Mouse (Mus musculus) B cell, adult 2 months (primary cell): ENCODE results near the gene Hoxc12.

ENCODE experiments used
- DNase-seq, 2 experiments: peaks; one replicate each; pipeline ENCODE4 v3.0.0; 2022

Hoxc12 gene

GRCm38 (mm10) chr15:102939256-102940155, 2.9 kb downstream of the Hoxc12 start:
- no peak for DNase-seq

- DNase-seq = no peak
Observed at GRCm38 (mm10) chr15:102942739-102943467, 6.3 kb downstream of the Hoxc12 start.

GRCm38 (mm10) chr15:102943468-102943813, 6.9 kb downstream of the Hoxc12 start:
- no peak for DNase-seq

DNA sequence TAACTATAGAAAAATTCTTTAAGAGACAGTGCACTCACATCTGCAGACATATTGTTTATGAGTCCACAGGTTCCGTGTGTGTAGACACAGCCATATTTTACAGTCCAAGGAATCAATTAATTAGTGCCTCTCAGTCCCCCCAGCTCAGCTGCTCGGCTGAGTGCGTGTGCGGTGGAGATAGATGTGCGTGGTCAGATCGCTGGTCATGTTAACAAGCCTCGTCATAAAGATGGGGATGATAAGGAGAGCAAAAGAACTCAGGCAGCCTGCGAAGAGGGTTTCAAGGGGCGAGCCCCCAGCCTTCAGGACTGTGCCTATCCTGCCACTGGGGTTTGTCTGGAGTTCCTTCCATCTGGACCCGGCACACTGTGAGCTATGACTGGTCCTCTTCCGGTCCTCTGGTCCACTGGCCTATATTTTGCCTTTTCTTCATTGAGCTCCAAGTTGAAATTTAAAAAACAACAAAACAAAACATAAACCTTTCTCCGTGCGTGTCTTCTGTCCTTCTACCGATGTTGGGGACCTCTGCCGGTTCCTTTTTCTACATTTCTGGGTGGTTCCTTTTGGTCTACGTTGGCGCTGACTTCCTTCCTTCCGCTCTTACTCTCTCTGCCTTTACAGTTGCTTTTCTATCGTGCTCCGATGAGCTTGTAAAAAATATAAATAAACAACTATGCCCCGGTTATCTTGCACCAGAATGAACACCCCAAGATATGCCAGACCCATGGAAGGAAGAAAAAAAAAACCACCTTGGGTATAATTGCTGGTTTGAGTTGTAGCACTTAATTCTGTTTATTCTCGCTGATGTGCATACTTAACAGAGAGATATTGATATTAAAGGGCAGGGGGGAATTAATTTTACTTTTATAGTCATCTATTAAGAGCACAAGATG, 8.9 kb downstream of the Hoxc12 start:
- DNase-seq = no peak

GRCm38 (mm10) chr15:102947276-102947675, 10.7 kb downstream of the Hoxc12 start:
- DNase-seq = no peak

DNA sequence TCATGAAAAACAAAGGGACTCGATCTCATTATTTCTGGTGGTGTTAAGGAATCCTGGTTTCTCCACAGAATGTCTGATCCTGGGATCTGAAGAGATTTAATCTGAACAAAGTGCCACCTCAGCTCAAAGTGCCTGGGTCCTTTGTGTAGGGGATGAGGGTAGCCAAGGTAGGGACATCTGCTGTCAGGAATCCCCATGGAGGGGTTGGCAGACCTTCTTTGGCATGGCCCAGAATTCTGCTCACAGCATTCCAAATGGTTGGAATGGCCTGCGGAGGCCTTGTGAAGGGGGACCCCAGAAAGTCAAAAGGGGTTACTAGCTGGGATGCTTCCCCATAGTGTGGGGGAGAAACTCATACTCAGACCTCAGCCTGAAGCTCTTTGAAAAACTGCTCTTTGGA, 12.3 kb downstream of the Hoxc12 start:
- DNase-seq = no peak

- DNase-seq = no peak
Observed at GRCm38 (mm10) chr15:102949696-102950095, 13.1 kb downstream of the Hoxc12 start.

GRCm38 (mm10) chr15:102950877-102951276, 14.3 kb downstream of the Hoxc12 start:
- no peak for DNase-seq

DNA sequence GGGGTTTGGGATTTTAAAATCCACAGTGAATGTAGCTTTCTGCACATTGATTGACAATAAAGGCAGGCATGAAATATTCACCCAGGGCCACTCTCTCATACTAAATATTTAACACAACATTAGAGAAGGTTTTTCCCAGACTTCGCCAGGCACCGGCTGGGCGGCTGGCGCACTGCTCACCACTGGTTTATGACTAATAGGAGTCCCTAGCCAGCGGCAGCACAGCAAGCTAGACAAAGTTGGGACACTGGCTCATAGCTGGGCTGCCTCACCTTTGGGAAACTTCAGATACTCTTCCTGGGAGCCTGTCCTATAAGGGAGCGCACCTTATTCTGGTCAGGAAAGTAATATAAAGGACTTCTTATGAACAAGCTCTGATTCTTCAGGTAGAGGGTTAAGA, 17.0 kb downstream of the Hoxc12 start:
- no peak for DNase-seq

GRCm38 (mm10) chr15:102954192-102955006, 17.8 kb downstream of the Hoxc12 start, which contains the start of gene Hoxc11:
Gene Hoxc11 (plus strand): TSS chr15:102954427.
- DNase-seq = no peak

GRCm38 (mm10) chr15:102955007-102955382, 18.4 kb downstream of the Hoxc12 start:
- no peak for DNase-seq

GRCm38 (mm10) chr15:102955833-102956640, 19.5 kb downstream of the Hoxc12 start:
- no peak for DNase-seq

DNA sequence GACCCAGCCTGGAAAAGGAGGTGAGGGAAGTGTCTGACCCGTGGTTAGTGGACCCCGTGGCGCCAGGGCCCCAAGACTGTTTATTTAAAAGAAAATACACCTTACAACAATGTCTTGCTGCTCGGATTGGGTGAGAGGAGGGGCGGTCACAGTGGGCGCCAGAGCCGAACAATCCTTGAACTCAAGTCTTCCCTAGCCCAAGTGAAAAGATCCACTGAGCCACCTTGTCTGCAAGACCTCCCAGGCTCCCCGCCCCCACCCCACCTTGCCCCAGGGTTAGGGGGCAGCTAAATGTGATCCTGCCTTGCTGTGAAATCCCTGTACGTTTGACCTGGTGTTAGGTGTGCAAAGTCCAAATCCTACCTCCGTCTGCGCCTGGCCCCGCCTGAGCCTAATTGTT, 20.3 kb downstream of the Hoxc12 start:
- no peak for DNase-seq

- no peak for DNase-seq
Observed at GRCm38 (mm10) chr15:102959663-102960191, 23.2 kb downstream of the Hoxc12 start.

DNA sequence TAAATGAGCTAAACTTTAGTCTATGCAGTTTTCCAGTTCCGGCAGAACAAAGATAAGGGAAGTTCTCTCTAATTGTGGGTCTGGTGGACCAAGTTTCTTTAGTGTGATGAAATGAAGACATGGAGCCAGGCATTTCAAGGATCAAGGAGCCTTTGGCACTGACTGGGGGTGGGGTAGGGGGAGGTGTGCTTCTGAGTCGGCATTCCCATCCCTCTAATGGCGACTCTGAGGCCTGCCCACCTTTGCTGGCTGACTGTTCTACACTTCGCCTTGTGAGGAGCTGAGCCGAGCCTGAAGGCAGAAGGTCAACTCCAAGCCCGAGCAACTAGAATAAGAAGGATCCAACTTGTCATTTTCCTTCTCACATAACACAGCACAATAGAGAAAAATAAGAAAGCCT, 25.2 kb downstream of the Hoxc12 start:
- DNase-seq = no peak

DNA sequence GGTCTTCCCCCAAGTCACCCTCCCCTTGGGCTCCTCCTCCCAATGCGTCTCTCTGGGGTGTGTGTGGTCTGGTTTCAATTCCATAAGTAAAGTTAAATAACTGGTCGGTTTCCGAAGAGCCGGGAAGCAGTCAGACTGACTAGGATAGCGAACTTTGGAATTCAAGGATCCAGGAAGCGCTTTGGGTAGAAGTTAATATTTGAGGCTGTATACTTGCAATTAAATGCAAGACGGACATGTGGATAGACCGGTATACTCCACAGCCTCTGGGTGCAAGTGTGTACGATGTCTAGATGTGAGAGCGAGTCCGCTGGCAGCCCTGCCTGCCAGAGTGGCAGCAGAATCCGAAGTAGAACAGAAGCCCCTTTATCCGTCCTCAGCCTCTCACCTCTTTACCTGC, 25.9 kb downstream of the Hoxc12 start:
- no peak for DNase-seq

GRCm38 (mm10) chr15:102963259-102963658, 26.7 kb downstream of the Hoxc12 start:
- no peak for DNase-seq

DNA sequence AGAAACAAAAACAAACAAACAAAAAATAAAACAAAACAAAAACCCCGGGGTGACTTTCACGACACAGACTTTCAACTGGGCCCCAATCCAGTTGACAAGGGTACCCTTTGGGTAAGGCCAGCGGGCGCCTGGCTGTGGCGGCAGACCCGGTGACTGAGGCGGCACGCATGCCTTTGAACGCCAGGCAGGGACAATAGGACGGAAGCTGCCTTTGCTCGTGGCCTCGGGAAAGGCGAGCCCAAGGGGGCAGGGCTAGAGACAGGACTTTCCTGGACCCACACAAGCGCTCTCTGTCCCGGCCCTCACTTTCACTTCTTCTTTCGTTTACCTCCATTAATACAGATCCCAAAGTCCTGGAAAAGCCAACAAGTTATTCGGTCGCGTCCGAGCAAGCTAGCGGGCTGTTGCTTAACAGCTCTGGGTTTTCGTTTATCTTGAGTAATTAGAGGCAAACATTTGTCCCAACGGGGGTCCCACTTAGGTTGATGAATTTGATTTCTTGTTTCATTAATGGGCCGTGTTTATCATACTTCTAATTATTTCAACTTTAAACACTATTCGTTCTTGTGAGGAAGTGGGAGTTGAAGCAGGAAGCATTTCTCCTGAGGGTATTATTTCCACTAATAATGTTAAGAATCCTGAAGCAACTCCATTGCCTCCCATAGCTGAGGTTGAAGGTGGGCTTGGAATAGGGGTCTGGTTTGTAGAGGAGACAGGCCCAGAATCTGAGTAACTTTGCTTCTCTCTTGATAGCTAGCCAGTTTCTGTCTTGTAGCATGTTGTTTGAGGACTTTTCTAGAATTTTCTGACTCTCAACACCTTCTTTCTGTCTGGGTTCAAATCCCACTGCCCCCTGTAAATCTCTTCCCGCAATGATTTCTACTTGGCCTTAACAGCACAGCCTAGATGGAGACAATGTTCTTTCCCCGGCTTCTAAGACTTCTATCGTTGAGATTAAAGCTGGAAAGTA, 27.4 kb downstream of the Hoxc12 start:
- no peak for DNase-seq

DNA sequence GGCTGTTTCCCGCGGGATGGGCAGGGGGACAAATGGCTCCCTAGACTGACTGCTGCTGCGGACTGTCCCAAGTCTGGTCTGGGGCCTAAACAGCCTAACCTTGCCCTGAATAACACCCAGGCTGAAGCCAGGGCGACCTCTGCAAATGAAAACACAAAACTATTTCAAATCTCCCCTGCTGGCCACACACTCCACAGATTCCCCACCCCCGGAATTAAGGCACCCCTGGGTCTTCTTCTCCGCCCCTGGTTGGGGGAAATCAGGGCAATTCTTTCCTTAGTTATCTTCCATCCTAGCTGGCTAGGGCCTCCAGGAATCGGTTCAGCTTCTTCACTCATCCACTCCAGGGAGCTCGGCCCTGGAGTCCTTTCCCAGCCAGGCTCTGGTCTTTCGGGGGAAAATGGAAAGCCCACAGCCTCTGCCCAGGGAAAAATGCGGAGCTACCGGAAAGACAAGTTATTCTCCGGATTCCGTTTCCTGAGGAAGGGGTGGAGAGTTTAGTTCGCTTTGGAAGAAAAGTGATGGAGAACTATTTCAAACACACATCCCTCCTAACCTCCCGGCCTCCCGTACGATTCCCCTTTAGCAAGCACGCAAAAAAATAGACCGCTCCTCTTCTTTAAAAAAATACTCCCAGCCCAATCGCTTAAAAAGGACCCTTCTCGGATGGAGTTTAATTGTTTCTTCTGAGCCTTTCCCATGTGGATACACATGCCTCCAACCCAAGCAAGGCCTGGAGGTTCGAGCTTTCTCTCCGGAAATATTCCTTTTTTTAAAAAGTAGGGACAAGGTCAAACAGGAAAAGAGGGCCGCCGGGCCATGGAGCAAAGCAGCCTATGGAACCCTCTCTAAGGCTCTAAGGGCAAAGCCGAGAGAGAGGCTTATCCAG, 28.7 kb downstream of the Hoxc12 start:
- no peak for DNase-seq
